Mouse (Mus musculus) bone marrow macrophage, adult 2 months (primary cell): ENCODE data around the gene Ins2.

ENCODE experiments used
- CTCF ChIP-seq: IDR thresholded peaks from 2 replicates; pipeline ENCODE4 v1.5.1; 2012; ENCODE audit warnings: low read depth, mild to moderate bottlenecking, low read length, moderate library complexity
- POLR2A ChIP-seq: IDR thresholded peaks from 2 replicates; pipeline ENCODE4 v1.6.1; 2012; ENCODE audit warnings: mild to moderate bottlenecking, low read depth, low read length, borderline replicate concordance

DNA sequence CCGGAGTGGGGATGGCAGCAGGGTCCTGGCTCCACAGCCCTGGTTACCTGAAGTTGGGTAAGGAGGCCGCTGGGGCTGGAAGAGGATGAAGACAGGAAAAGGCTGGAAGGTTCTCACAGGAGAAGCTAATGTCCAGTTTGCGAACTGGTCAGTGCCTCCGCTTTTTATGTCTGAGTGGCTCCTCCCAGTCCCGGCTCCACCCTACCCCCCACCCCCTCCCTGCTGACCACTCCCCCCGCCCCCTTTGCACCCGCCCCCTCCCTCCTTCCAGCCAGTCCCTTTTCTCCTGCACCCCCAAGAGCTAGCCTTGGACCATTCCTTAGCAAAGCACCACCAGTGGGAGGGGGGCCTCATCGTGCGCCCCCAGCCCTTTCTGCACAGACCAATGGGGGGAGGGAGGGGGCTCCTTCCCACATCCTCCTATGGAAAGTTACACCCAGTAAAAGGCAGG is 85.8 kb downstream of the Ins2 start:
- TF ChIP-seq CTCF (no peak), POLR2A (no peak)
